Mouse (Mus musculus): ENCODE data around the gene Sel1l2. TPM values are rescaled to one million over a fixed set of nuclear protein-coding genes. Genes with fewer than 3 reads are reported as not detected.

Sel1l2 gene
- total and polyA plus RNA-seq, 3 experiments: not detected

GRCm38 (mm10) chr2:140220325-140220724, 169.2 kb downstream of the Sel1l2 start:
- Histone ChIP-seq H3K27me3 (replicated peaks) (no peaks in the 10 kb centered on the region), H3K4me2 (ENCODE audit: insufficient read depth, low read depth, poor library complexity, severe bottlenecking) (no peak overlapping the region), H3K4me3 (replicated peaks in 1 of 3; ENCODE audit: low read depth in 2 of 3, low read length in 2 of 3, poor library complexity in 1 of 3) (no peak overlapping the region), H3K9ac (ENCODE audit: insufficient read depth, low read depth) (no peak overlapping the region), H3K79me2 (replicated peaks; ENCODE audit: control insufficient read depth, extremely low read depth, insufficient read depth, poor library complexity, severe bottlenecking) (no peaks in the 10 kb centered on the region), H3K4me1 (ENCODE audit: control insufficient read depth in 1 of 2, insufficient read depth in 2 of 2) (no peaks in the 10 kb centered on the region), H3K27ac (ENCODE audit: insufficient read depth, low read depth) (no peak overlapping the region), H3K9me3 (replicated peaks; ENCODE audit: low read length) (no peaks in the 10 kb centered on the region), H3K36me3 (replicated peaks in 1 of 2; ENCODE audit: control insufficient read depth in 1 of 2, insufficient read depth in 1 of 2, low read length in 1 of 2) (no peaks in the 10 kb centered on the region)
- no peak for TF ChIP-seq SIN3A (IDR thresholded peaks at IDR 0.05; ENCODE audit: low read length)
- TF ChIP-seq MAX (IDR thresholded peaks at IDR 0.05; ENCODE audit: low read length): no peak
- no peak for TF ChIP-seq SMC3 (IDR thresholded peaks at IDR 0.05; ENCODE audit: low read depth, low read length)
- no peak for TF ChIP-seq GABPA (IDR thresholded peaks at IDR 0.05; ENCODE audit: insufficient replicate concordance, low read depth, low read length)
- no peak for TF ChIP-seq USF1 (IDR thresholded peaks at IDR 0.05; ENCODE audit: low read depth, low read length)
- no peak for TF ChIP-seq CTCF (conservative IDR thresholded peaks at IDR 0.05 in 1 of 2, IDR thresholded peaks at IDR 0.05 in 1 of 2; ENCODE audit: low read depth in 2 of 2, low read length in 2 of 2)
- no peak for TF ChIP-seq POLR2A (IDR thresholded peaks at IDR 0.05; ENCODE audit: low read depth, low read length)
- TF ChIP-seq HCFC1 (IDR thresholded peaks at IDR 0.05; ENCODE audit: low read depth, low read length): no peak
- TF ChIP-seq ZKSCAN1 (IDR thresholded peaks at IDR 0.05; ENCODE audit: borderline replicate concordance, low read depth, low read length): no peak
- TF ChIP-seq EP300 (IDR thresholded peaks at IDR 0.05; ENCODE audit: low read length): no peak
- TF ChIP-seq MAFK (IDR thresholded peaks at IDR 0.05; ENCODE audit: insufficient replicate concordance, low read length): no peak
- dilution Hi-C loops (cut with MboI; ENCODE audit: extremely low pct_ligation_motif_present, extremely low pct_unique_long_range_greater_than_20kb, low sequenced_read_pairs): no loop called here
- no peak for DNase-seq (ENCODE audit: extremely low read depth)
- in situ Hi-C loops (cut with MboI; ENCODE audit: low pct_ligation_motif_present, low pct_unique_long_range_greater_than_20kb, low sequenced_read_pairs): no loop called here

GRCm38 (mm10) chr2:140215965-140216364, 173.5 kb downstream of the Sel1l2 start:
- no peaks in the 10 kb centered on the region for H3K4me1 ChIP-seq (ENCODE audit: control insufficient read depth in 1 of 2, insufficient read depth in 2 of 2)
- no peak overlapping the region for H3K4me3 ChIP-seq (replicated peaks in 1 of 3; ENCODE audit: low read depth in 2 of 3, low read length in 2 of 3, poor library complexity in 1 of 3)
- H3K9ac ChIP-seq (ENCODE audit: insufficient read depth, low read depth): no peak overlapping the region
- no peaks in the 10 kb centered on the region for H3K36me3 ChIP-seq (replicated peaks in 1 of 2; ENCODE audit: control insufficient read depth in 1 of 2, insufficient read depth in 1 of 2, low read length in 1 of 2)
- H3K79me2 ChIP-seq (replicated peaks; ENCODE audit: control insufficient read depth, extremely low read depth, insufficient read depth, poor library complexity, severe bottlenecking): no peaks in the 10 kb centered on the region
- DNase-seq (ENCODE audit: extremely low read depth): no peak
- no peak overlapping the region for H3K27ac ChIP-seq (ENCODE audit: insufficient read depth, low read depth)
- dilution Hi-C loops (cut with MboI; ENCODE audit: extremely low pct_ligation_motif_present, extremely low pct_unique_long_range_greater_than_20kb, low sequenced_read_pairs) (no loop called here), in situ Hi-C loops (cut with MboI; ENCODE audit: low pct_ligation_motif_present, low pct_unique_long_range_greater_than_20kb, low sequenced_read_pairs) (no loop called here)
- H3K27me3 ChIP-seq (replicated peaks): no peaks in the 10 kb centered on the region
- no peak overlapping the region for H3K4me2 ChIP-seq (ENCODE audit: insufficient read depth, low read depth, poor library complexity, severe bottlenecking)
- no peak for TF ChIP-seq CHD2 (IDR thresholded peaks at IDR 0.05; ENCODE audit: low read length)
- peak; percentile 71; the same call in 1 of the 2 replicates for TF ChIP-seq MAFK (IDR thresholded peaks at IDR 0.05; ENCODE audit: insufficient replicate concordance, low read length)
- no peaks in the 10 kb centered on the region for H3K9me3 ChIP-seq (replicated peaks; ENCODE audit: low read length)

- Histone ChIP-seq H3K36me3 (replicated peaks in 1 of 2; ENCODE audit: control insufficient read depth in 1 of 2, insufficient read depth in 1 of 2, low read length in 1 of 2) (no peaks in the 10 kb centered on the region), H3K9ac (ENCODE audit: insufficient read depth, low read depth) (no peak overlapping the region), H3K27me3 (replicated peaks) (no peaks in the 10 kb centered on the region), H3K4me3 (replicated peaks in 1 of 3; ENCODE audit: low read depth in 2 of 3, low read length in 2 of 3, poor library complexity in 1 of 3) (no peak overlapping the region), H3K27ac (ENCODE audit: insufficient read depth, low read depth) (no peak overlapping the region), H3K9me3 (replicated peaks; ENCODE audit: low read length) (no peaks in the 10 kb centered on the region), H3K79me2 (replicated peaks; ENCODE audit: control insufficient read depth, extremely low read depth, insufficient read depth, poor library complexity, severe bottlenecking) (no peaks in the 10 kb centered on the region), H3K4me1 (ENCODE audit: control insufficient read depth in 1 of 2, insufficient read depth in 2 of 2) (no peaks in the 10 kb centered on the region), H3K4me2 (ENCODE audit: insufficient read depth, low read depth, poor library complexity, severe bottlenecking) (no peak overlapping the region)
- no peak for DNase-seq (ENCODE audit: extremely low read depth)
- TF ChIP-seq KAT2A (IDR thresholded peaks at IDR 0.05; ENCODE audit: insufficient replicate concordance, low read length) (no peak), POLR2AphosphoS2 (IDR thresholded peaks at IDR 0.05; ENCODE audit: low read depth, low read length) (no peak), MAFK (IDR thresholded peaks at IDR 0.05; ENCODE audit: insufficient replicate concordance, low read length) (no peak), ZMIZ1 (IDR thresholded peaks at IDR 0.05; ENCODE audit: low read depth, low read length) (no peak), MXI1 (IDR thresholded peaks at IDR 0.05; ENCODE audit: low read depth, low read length) (no peak), TCF12 (IDR thresholded peaks at IDR 0.05; ENCODE audit: low read depth, low read length) (no peak), GABPA (IDR thresholded peaks at IDR 0.05; ENCODE audit: insufficient replicate concordance, low read depth, low read length) (no peak), PAX5 (IDR thresholded peaks at IDR 0.05; ENCODE audit: low read length) (no peak), CHD1 (IDR thresholded peaks at IDR 0.05; ENCODE audit: low read depth, low read length) (no peak), TBP (conservative IDR thresholded peaks at IDR 0.05; ENCODE audit: low read depth, low read length) (no peak), JUN (IDR thresholded peaks at IDR 0.05; ENCODE audit: insufficient read depth, low read depth, low read length) (no peak), MYC (IDR thresholded peaks at IDR 0.05; ENCODE audit: low read depth, low read length) (no peak), CTCF (conservative IDR thresholded peaks at IDR 0.05 in 1 of 2, IDR thresholded peaks at IDR 0.05 in 1 of 2; ENCODE audit: low read depth in 2 of 2, low read length in 2 of 2) (no peak), IRF4 (IDR thresholded peaks at IDR 0.05; ENCODE audit: low read depth, low read length) (no peak), SIN3A (IDR thresholded peaks at IDR 0.05; ENCODE audit: low read length) (no peak)
- in situ Hi-C loops (cut with MboI; ENCODE audit: low pct_ligation_motif_present, low pct_unique_long_range_greater_than_20kb, low sequenced_read_pairs): no loop called here
- dilution Hi-C loops (cut with MboI; ENCODE audit: extremely low pct_ligation_motif_present, extremely low pct_unique_long_range_greater_than_20kb, low sequenced_read_pairs): no loop called here
Observed at GRCm38 (mm10) chr2:140215415-140215814, 174.1 kb downstream of the Sel1l2 start.

All from CH12.LX (cell line).